Mouse (Mus musculus) heart, postnatal 14 days (tissue): Measurements from ENCODE around the gene 4931429L15Rik. TPM values are rescaled to one million over a fixed set of nuclear protein-coding genes. Genes with fewer than 3 reads are reported as not detected.
A peak's percentile ranks its signal among the peaks of the same experiment; 100 is the strongest.
"Not testable (repeated sequence)": the region's sequence is repeated elsewhere in the genome, so short reads cannot be mapped to it uniquely, and the experiment has no call there.

Experiments
- DNase-seq, 2 experiments: peaks; one replicate each; pipeline ENCODE4 v3.0.0; 2021 to 2022
- intact Hi-C: fragments of 180-260 bp; cut with DNase I; formaldehyde crosslinking; loops from one replicate; pipeline ENCODE4 v1.15.1; 2025
- long read RNA-seq, 2 experiments: library from polyadenylated mRNA; stranded (forward); transcript quantifications; one replicate each; pipeline ENCODE4 v2.0.0; 2021
- total RNA-seq, 2 experiments: library from RNA; stranded (reverse); gene quantifications; 2 replicates each; pipeline ENCODE4 v1.2.3; 2021

Gene 4931429L15Rik
- not detected for total RNA-seq
- long read RNA-seq, experiment 1: 0 reads
- long read RNA-seq, experiment 2: 0 reads

GRCm38 (mm10) chr9:46319886-46320285 is at the start of gene 4931429L15Rik:
TSS of gene 4931429L15Rik (minus strand) at chr9:46319986.
- intact Hi-C loops: loop anchor here (10.0 kb wide), 1 partner anchor 315 kb away; no protein-coding TSS in a partner anchor
- not testable (repeated sequence) for DNase-seq

GRCm38 (mm10) chr9:46362459-46362858 is 42.7 kb upstream of the 4931429L15Rik start:
- DNase-seq: no peak
- intact Hi-C loops: no loop called here

- intact Hi-C loops: no loop called here
- DNase-seq: no peak
Measured at GRCm38 (mm10) chr9:46361461-46362111, 41.8 kb upstream of the 4931429L15Rik start.

DNA sequence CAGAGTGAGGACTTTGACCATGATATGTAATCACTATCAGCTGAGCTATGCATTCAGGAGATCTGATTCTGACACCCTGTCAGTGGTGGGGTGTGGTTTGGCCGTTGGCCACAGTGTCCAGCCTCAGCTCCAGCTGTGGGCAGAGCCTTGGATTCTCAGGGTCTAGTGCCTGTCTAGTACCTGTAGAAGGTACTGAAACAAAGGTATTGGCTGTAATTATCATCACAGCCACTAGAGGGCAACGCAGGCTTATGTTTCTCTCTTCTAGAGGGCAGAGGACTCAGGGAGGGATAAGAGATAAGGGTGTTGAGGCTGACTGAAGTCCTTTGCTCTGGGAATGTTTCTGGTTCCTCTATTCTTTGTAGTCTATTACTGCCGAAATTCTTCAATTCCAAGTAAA is 34.2 kb upstream of the 4931429L15Rik start:
- intact Hi-C loops: loop anchor here (5.0 to 10.0 kb wide), 3 partner anchors 383 to 1343 kb away; no protein-coding TSS in a partner anchor
- peak; percentile 43 to 65 for DNase-seq

DNA sequence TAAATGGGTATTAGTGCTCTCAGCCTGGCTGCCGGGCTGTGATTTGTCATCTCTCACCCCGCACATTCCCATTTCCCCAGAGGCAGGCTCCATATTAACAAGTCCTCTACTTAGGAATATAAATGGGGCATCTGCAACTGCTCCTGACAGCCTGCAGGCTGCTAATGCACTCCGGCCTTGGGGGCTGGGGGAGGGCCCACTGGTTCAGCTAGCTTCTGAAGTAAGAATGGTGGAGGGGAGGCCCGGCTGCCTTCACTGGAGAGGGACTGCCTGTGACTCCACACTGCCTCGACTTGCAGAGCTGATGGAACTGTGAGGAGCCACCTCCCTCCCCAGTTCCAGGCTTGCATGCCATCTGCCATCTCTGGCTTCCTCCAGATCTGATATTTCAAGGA is 33.5 kb upstream of the 4931429L15Rik start:
- DNase-seq: no peak
- intact Hi-C loops: loop anchor here (5.0 to 10.0 kb wide), 3 partner anchors 384 to 1344 kb away; no protein-coding TSS in a partner anchor

- intact Hi-C loops: loop anchor here (5.0 to 10.0 kb wide), 3 partner anchors 385 to 1345 kb away; no protein-coding TSS in a partner anchor
Measured at GRCm38 (mm10) chr9:46352651-46353329, 33.0 kb upstream of the 4931429L15Rik start.

DNA sequence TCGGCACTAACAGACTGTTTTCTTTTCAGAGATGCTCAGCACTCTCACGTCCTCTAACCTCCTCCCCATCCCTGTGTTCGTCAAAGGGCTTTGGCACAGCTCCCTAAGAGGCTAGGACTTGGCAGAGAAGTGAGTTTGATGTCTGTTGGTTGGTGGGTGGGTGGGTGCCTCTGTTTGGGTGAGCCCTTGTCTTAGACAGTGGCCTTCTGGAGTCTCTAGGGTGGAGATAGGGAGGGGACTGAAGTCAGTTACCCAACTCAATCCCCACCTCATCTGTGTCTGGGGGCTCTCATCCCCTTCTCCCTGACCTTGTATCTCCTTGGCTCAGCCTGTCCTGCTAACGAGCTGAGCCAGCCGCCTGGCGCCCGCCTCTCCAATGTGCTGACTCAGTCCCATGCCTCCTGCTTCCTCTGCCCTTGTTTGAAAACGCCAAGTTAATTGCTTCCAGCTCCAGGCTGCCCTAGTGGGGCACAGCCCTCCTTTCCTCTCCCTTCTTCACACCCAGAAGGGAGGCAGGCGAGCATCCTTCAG is 30.7 kb upstream of the 4931429L15Rik start:
- no peak for DNase-seq
- intact Hi-C loops: loop anchor here (5.0 to 10.0 kb wide), 3 partner anchors 387 to 1347 kb away; no protein-coding TSS in a partner anchor

More at GRCm38 (mm10) chr9:46352651-46353329, 33.0 kb upstream of the 4931429L15Rik start:
- no peak for DNase-seq

- intact Hi-C loops: no loop called here
- no peak for DNase-seq
Measured at GRCm38 (mm10) chr9:46345887-46346665, 26.3 kb upstream of the 4931429L15Rik start.

DNA sequence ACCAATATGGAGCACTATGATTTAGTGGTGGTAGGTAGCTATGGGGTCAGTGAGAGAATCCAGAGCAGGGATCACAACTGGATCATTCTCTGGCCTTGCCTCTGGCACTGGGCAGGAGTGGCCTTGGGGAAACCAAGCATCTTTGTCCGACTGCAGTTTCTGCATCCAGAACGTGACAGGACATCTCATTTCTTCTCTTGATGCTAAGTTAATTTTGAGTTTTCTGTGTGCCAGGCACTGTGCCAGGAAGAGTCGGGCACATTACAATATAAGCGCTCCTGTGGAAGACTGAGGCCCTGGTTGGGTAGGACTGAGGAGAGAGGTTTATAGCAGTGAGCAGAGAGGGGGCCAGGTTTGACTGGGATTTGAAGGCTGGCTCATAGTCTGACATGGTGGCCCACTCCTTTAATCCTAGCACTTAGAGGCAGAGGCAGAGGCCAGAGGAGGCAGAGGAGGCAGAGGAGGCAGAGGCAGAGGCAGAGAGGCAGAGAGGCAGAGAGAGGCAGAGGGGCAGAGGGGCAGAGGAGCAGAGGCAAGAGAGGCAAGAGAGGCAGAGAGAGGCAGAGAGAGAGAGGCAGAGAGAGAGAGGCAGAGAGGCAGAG is 19.4 kb upstream of the 4931429L15Rik start:
- DNase-seq: no peak
- intact Hi-C loops: no loop called here

DNA sequence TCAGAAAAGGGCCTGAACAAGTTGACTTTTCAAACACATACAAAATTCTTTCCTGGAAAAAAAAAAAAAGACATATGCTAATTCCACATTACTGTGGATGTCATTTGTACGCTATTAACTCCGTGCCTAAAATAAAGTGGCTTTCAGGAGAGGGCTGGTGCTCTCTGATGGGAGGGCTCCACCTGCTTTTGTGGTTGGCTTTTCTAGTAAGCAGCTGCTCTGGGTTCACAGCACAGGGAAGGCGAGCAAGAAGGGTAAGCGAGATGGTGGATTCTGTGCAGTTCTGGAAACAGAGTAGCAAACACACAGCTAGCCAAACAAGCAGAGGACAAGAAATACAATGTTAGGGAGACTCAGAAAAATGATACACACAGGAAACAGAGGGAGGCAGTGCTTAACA is 18.6 kb upstream of the 4931429L15Rik start:
- intact Hi-C loops: no loop called here
- no peak for DNase-seq

- DNase-seq: no peak
- intact Hi-C loops: no loop called here
Measured at GRCm38 (mm10) chr9:46337852-46338291, 18.1 kb upstream of the 4931429L15Rik start.

DNA sequence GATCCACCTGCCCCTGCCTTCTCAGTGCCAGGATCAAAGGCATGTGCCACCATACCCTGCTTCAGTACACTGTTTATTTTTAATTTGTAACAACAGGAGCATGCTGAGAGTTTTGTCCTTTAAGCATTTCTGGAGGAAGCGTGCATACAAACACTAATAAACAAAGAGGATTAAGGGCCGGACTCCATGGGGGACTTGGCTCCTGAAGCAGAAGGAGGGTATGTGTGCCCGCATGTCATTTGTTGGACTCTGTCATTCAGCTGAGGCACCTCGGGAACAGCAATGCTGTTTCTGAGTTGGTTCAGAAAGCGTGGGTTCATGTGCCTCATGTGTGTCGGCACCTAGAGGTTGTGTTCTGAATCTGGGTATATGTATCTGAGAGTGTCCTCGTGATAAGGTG is 17.5 kb upstream of the 4931429L15Rik start:
- DNase-seq: no peak
- intact Hi-C loops: no loop called here

- DNase-seq, intact Hi-C loops: not testable (repeated sequence)
Measured at GRCm38 (mm10) chr9:46336294-46336693, 16.5 kb upstream of the 4931429L15Rik start.

DNA sequence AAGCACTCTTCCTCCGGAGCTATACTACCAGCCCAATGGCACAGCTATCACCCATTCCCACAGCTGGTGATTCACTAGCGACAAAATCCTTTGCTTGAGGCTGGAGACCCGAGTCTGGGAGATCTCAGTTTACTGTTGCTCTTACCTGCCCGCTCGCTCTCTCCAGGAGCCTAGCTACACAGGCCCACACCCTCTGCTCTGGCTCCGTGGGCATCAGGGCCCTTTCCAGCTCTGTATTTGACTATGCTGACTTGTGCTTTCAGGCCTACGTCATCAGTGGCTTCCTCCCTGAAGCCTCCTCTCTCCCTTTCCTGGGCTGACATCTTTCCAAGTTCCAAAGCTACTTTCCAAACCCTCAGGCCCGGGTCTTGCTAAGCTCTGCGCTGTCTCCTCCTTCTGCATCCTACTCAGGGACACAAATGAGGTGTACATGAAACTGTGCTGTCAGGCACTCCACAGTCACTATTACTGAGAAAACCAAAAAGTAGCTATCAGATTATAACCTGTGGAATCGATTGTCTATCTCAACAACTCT is 15.7 kb upstream of the 4931429L15Rik start:
- intact Hi-C loops: no loop called here
- DNase-seq: no peak

DNA sequence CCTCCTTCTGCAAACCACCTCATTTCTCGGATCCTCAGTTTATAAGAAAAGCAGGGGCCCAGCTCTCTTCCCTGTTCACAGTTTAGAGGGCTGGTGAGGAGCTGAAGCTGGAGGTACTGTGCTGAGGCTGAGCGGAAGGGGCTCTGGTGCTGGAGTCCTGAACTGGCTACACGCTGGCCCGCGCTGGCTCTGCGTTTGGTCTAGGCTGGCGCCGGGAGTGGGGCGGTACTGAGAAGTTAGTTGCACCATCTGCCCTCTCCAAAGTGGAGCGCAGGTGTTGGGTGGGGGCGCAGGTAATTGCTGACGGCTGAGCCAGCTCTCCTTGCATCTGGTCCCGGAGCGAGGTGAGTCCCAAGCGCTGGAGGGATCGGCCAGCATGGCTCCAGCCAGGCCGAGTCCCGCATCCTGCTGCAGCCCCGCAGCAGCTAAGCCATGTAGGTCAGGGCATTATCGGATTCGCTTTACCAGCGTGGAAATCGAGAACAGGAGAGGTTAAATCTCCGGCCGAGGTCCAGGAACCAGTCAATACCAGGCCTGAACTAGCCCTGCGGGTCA is 14.8 kb upstream of the 4931429L15Rik start:
- intact Hi-C loops: no loop called here
- DNase-seq: no peak

- no peak for DNase-seq
- intact Hi-C loops: no loop called here
Measured at GRCm38 (mm10) chr9:46331301-46331700, 11.5 kb upstream of the 4931429L15Rik start.

DNA sequence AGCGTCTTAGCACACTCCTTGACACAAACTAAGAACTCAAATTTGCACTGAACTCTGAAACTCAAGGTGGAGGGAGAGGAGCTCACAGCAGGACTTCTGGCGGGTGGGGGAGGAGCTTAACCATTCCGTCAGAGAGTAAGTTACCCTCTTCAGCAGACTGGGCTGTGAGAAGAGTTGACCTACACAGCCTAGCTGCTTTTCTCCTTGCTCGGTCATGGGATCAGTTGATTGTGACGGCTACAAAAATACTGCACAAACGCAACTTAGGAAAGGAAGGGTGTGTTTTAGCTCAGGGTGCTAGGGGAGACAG is 10.8 kb upstream of the 4931429L15Rik start:
- no peak for DNase-seq
- intact Hi-C loops: no loop called here

DNA sequence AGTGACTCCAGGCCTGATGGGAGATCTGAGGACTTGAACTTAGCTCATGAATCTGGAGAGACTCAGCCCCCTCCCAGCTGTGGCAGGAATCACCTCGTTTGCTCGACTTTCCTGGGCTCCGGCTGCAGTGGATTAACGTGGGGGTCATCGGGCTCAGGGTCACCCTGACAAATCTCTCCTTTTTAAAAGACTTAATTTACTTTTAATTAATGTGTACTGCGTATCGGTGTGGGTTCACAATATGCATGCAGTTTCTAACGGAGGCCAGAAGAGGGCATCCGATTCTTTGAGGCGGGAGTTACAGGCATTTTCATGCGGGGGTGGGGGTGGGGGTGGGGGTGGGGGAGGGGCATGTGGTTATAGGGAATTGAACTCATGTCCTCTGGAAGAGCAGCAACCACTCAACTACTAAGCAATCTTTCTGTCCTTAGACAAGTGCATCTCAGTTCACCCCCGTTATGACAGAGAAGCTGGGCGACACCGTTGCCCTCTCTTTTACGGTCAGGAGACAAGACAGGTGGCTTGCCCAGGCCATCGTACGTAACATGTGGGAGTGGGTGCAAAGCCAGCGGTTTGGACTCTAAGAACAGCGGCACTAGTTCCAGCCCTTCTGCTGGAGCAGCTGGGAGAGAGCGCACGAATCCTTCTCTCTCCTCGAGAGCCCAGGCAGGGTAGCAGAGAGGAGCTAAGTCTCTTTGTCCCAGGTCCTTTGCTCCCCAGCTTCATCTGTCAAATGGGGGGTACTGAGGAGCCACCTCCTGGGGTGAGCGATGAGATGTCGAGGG is 10.2 kb upstream of the 4931429L15Rik start:
- no peak for DNase-seq
- intact Hi-C loops: no loop called here

GRCm38 (mm10) chr9:46329250-46329648 is 9.5 kb upstream of the 4931429L15Rik start:
- intact Hi-C loops: no loop called here
- peak in 1 of 2 experiments; percentile 26 for DNase-seq
